Mouse (Mus musculus) liver, postnatal 0 days (tissue): ENCODE data around the gene Pip5kl1. TPM values are rescaled to one million over a fixed set of nuclear protein-coding genes. Genes with fewer than 3 reads are reported as not detected.

Source experiments
- ATAC-seq: fragments of 200-750 bp; cut with Nextera tagmentation; 2 replicates; pipeline ENCODE4 v1.8.0; 2017; ENCODE audit warnings: mild to moderate bottlenecking, moderate library complexity
- DNase-seq: peaks from one replicate; pipeline ENCODE4 v3.0.0-alpha.2; 2016
- H3K27ac ChIP-seq: fragments of 300-500 bp; sonication (generic); 2 replicates; pipeline ENCODE4 v1.5.1; 2014; ENCODE audit warnings: antibody characterized with exemption, moderate library complexity, mild to moderate bottlenecking, low read depth
- H3K27me3 ChIP-seq: fragments of 300-500 bp; sonication (generic); 2 replicates; pipeline ENCODE4 v1.6.1; 2014; ENCODE audit warnings: low read length, control low read depth, mixed read lengths; ENCODE audit not compliant: insufficient read depth
- H3K36me3 ChIP-seq: fragments of 300-500 bp; sonication (generic); replicated peaks from 2 replicates; pipeline ENCODE4 v1.6.1; 2014; ENCODE audit warnings: mild to moderate bottlenecking, control low read depth, low read length, moderate library complexity, mixed read lengths; ENCODE audit not compliant: insufficient read depth
- H3K4me1 ChIP-seq: fragments of 300-500 bp; sonication (generic); 2 replicates; pipeline ENCODE4 v1.6.1; 2014; ENCODE audit warnings: antibody characterized with exemption, mild to moderate bottlenecking, control low read depth; ENCODE audit not compliant: insufficient read depth
- H3K4me2 ChIP-seq: fragments of 300-500 bp; sonication (generic); 2 replicates; pipeline ENCODE4 v1.6.1; 2014; ENCODE audit warnings: low read depth, mild to moderate bottlenecking, low read length, moderate library complexity, mixed read lengths
- H3K4me3 ChIP-seq: fragments of 300-500 bp; sonication (generic); 2 replicates; pipeline ENCODE4 v1.5.1; 2014; ENCODE audit warnings: low read depth, low read length
- H3K9ac ChIP-seq: fragments of 300-500 bp; sonication (generic); replicated peaks from 2 replicates; pipeline ENCODE4 v1.6.1; 2014; ENCODE audit warnings: mild to moderate bottlenecking, moderate library complexity
- H3K9me3 ChIP-seq: fragments of 300-500 bp; sonication (generic); 2 replicates; pipeline ENCODE4 v1.6.1; 2016; ENCODE audit warnings: mild to moderate bottlenecking, control low read depth, low read length, mixed read lengths
- CTCF ChIP-seq: sonication (generic); IDR thresholded peaks from 2 replicates; pipeline ENCODE4 v1.5.1; 2016; ENCODE audit warnings: antibody characterized with exemption, low read depth
- EP300 ChIP-seq: IDR thresholded peaks from 2 replicates; pipeline ENCODE4 v1.6.1; 2016; ENCODE audit warnings: antibody characterized with exemption, low read depth, mild to moderate bottlenecking
- WGBS: fragments of 180-500 bp; shearing (Covaris S2); extraction: QIAGEN DNeasy Blood & Tissue Kit; methylation state at CpG from one replicate; pipeline ENCODE4 v1.1.7; 2014; ENCODE audit not compliant: insufficient replicate concordance; 5-methylcytosine and 5-hydroxymethylcytosine counted together
- polyA plus RNA-seq: library from polyadenylated mRNA; unstranded; fragments of >200 nt; fragmentation: Nextera tagmentation; extraction: Ambion mirVana; gene quantifications from 2 replicates; pipeline ENCODE4 v1.2.1, GENCODE M21; 2015

The Pip5kl1 gene
- polyA plus RNA-seq, 1 experiment from 2014 or later = not detected

DNA sequence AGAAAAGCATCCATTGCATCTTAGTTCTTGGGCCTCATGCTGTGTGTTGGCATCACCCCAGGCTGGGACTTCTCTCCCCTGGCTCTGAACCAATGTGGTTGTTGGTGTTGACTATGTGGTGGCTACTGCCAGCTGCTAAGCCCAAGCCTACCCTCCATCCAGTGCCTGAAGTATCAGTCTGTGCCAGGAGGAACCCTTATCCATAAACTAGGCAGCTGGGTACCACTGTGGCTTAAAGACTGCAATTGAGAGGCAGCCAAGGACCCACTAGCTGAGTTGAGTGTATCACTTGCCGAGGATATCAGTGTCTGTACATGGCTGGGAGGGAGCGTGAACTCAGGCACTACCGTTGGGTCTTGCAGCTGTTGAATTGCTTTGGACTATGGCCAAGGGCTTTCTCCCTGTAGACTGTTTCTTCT is 31.6 kb upstream of the Pip5kl1 start:
- H3K27me3 ChIP-seq = no peaks in the 10 kb centered on the region
- H3K36me3 ChIP-seq = no peaks in the 10 kb centered on the region; the same call in 1 of the 2 replicates
- no peak overlapping the region for H3K9ac ChIP-seq
- peaks cover 22% of the 10 kb centered on the region; the same call in 1 of the 2 replicates for H3K4me1 ChIP-seq
- 68% methylated on average over 3 of the region's 3 CpGs for WGBS
- TF ChIP-seq CTCF (no peak), EP300 (no peak)
- ATAC-seq = no peak
- H3K9me3 ChIP-seq = no peaks in the 10 kb centered on the region
- H3K27ac ChIP-seq = no peak overlapping the region
- DNase-seq = no peak
- H3K4me3 ChIP-seq = no peak overlapping the region
- no peak overlapping the region for H3K4me2 ChIP-seq

GRCm38 (mm10) chr2:32546951-32547350 is 27.6 kb upstream of the Pip5kl1 start:
- Histone ChIP-seq H3K36me3 (no peaks in the 10 kb centered on the region; the same call in 1 of the 2 replicates), H3K4me3 (no peak overlapping the region), H3K4me1 (peaks cover 12% of the 10 kb centered on the region; the same call in 1 of the 2 replicates), H3K27me3 (no peaks in the 10 kb centered on the region), H3K9ac (no peak overlapping the region), H3K27ac (no peak overlapping the region), H3K9me3 (no peaks in the 10 kb centered on the region), H3K4me2 (no peak overlapping the region)
- DNase-seq = no peak
- no peak for TF ChIP-seq EP300
- no peak for TF ChIP-seq CTCF
- 81% methylated on average over 1 of the region's 1 CpGs for WGBS
- ATAC-seq = no peak

GRCm38 (mm10) chr2:32547380-32547779 is 27.2 kb upstream of the Pip5kl1 start:
- Histone ChIP-seq H3K27me3 (no peaks in the 10 kb centered on the region), H3K9ac (no peak overlapping the region), H3K36me3 (no peaks in the 10 kb centered on the region; the same call in 1 of the 2 replicates), H3K4me1 (peaks cover 8% of the 10 kb centered on the region; the same call in 1 of the 2 replicates), H3K4me2 (no peak overlapping the region), H3K9me3 (no peaks in the 10 kb centered on the region), H3K27ac (no peak overlapping the region), H3K4me3 (no peak overlapping the region)
- 76% methylated on average over 5 of the region's 5 CpGs for WGBS
- TF ChIP-seq CTCF (no peak), EP300 (no peak)
- DNase-seq = no peak
- ATAC-seq = no peak

DNA sequence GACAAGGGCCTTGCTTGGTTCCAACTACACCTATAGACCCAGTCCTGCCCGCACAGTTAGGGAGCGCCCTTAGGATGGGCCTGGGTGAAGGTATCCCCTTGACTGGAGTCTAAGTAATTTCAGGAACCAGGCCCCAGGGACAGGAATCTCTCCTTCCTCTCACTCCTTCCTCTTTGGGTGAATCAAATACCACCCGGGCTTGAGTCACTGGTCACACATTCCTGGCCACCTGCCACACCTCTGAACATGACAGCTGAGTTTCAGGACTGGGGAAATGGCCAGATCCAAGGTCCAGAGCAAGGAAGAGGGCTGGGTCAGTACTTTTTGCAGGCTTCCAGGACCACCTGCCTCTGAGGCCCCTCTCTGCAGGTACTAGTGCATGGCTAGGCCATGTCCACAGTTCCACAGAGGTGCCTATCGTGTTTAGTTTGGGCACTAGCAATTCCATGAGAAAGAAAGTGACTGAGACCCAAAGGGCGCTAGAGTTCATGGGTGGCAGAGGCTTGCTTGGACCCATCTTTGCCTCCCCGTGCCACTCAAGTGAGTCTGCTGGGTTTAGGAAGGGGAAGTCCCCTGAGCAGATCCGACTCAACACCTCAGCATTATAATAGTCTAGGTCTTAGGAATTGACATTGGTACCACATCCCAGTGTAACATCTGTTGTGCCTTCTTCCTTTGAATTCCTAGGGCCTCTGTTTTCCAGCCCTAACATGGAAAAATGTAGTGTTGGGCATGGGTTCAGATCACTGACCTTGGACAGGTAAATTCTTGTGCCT is 26.4 kb upstream of the Pip5kl1 start:
- no peak for TF ChIP-seq EP300
- TF ChIP-seq CTCF = no peak
- no peak for ATAC-seq
- WGBS = 64% methylated on average over 7 of the region's 7 CpGs

GRCm38 (mm10) chr2:32549171-32549570 is 25.4 kb upstream of the Pip5kl1 start:
- DNase-seq (no peak), ATAC-seq (no peak)
- H3K9me3 ChIP-seq = no peaks in the 10 kb centered on the region
- H3K4me1 ChIP-seq = peaks cover 7% of the 10 kb centered on the region; the same call in 1 of the 2 replicates
- no peak overlapping the region for H3K4me2 ChIP-seq
- no peak overlapping the region for H3K4me3 ChIP-seq
- no peaks in the 10 kb centered on the region; the same call in 1 of the 2 replicates for H3K36me3 ChIP-seq
- no peaks in the 10 kb centered on the region for H3K27me3 ChIP-seq
- TF ChIP-seq EP300 = no peak
- TF ChIP-seq CTCF = no peak
- WGBS = 80% methylated on average over 9 of the region's 9 CpGs
- H3K27ac ChIP-seq = no peak overlapping the region
- H3K9ac ChIP-seq = no peak overlapping the region

More for the DNA sequence above, 26.4 kb upstream of the Pip5kl1 start:
- Histone ChIP-seq H3K27ac (no peak overlapping the region), H3K4me2 (no peak overlapping the region), H3K4me3 (no peak overlapping the region), H3K36me3 (no peaks in the 10 kb centered on the region; the same call in 1 of the 2 replicates), H3K4me1 (peaks cover 7% of the 10 kb centered on the region; the same call in 1 of the 2 replicates), H3K9ac (no peak overlapping the region), H3K27me3 (no peaks in the 10 kb centered on the region), H3K9me3 (no peaks in the 10 kb centered on the region)
- DNase-seq = no peak

- H3K9me3 ChIP-seq = no peaks in the 10 kb centered on the region
- 47% methylated on average over 6 of the region's 6 CpGs for WGBS
- no peaks in the 10 kb centered on the region for H3K27me3 ChIP-seq
- H3K36me3 ChIP-seq = no peaks in the 10 kb centered on the region; the same call in 1 of the 2 replicates
- H3K9ac ChIP-seq = no peak overlapping the region
- peaks cover 7% of the 10 kb centered on the region; the same call in 1 of the 2 replicates for H3K4me1 ChIP-seq
- DNase-seq (no peak), ATAC-seq (no peak)
- no peak for TF ChIP-seq EP300
- TF ChIP-seq CTCF = no peak
- H3K27ac ChIP-seq = no peak overlapping the region
- no peak overlapping the region for H3K4me2 ChIP-seq
- H3K4me3 ChIP-seq = no peak overlapping the region
Measured at GRCm38 (mm10) chr2:32549764-32550163, 24.8 kb upstream of the Pip5kl1 start.
